Mouse (Mus musculus) intestine, embryonic 16.5 days (tissue): ENCODE results near the gene Olfr601. TPM values are rescaled to one million over a fixed set of nuclear protein-coding genes. Genes with fewer than 3 reads are reported as not detected.

Experiments used
- polyA plus RNA-seq: library from polyadenylated mRNA; unstranded; fragments of >200 nt; fragmentation: Nextera tagmentation; extraction: Ambion mirVana; gene quantifications from 2 replicates; pipeline ENCODE4 v1.2.1, GENCODE M21; 2015

Olfr601 gene
- polyA plus RNA-seq, 1 experiment from 2014 or later: not detected

Other genes starting within 250 kb of the Olfr601 start
- gene Olfr586, start 237.0 kb downstream of the Olfr601 start, polyA plus RNA-seq: not detected in 2 replicates
- not detected in 2 replicates for gene Olfr588-ps1, start 221.8 kb downstream of the Olfr601 start, polyA plus RNA-seq
- gene Olfr589, start 206.3 kb downstream of the Olfr601 start, polyA plus RNA-seq: not detected in 2 replicates
- gene Olfr591, start 184.3 kb downstream of the Olfr601 start, polyA plus RNA-seq: not detected in 2 replicates
- gene Olfr592, start 177.9 kb downstream of the Olfr601 start, polyA plus RNA-seq: not detected in 2 replicates
- not detected in 2 replicates for gene Olfr593, start 150.8 kb downstream of the Olfr601 start, polyA plus RNA-seq
- not detected in 2 replicates for gene Olfr594, start 145.7 kb downstream of the Olfr601 start, polyA plus RNA-seq
- gene Usp17ld, start 110.2 kb downstream of the Olfr601 start, polyA plus RNA-seq: not detected in 2 replicates
- not detected in 2 replicates for gene Olfr596, start 57.0 kb downstream of the Olfr601 start, polyA plus RNA-seq
- not detected in 2 replicates for gene Olfr597, start 46.3 kb downstream of the Olfr601 start, polyA plus RNA-seq
- gene Olfr598, start 39.1 kb downstream of the Olfr601 start, polyA plus RNA-seq: not detected in 2 replicates
- gene Olfr599, start 26.7 kb downstream of the Olfr601 start, polyA plus RNA-seq: not detected in 2 replicates
- gene Olfr600, start 13.0 kb downstream of the Olfr601 start, polyA plus RNA-seq: not detected in 2 replicates
- gene Olfr603, start 23.5 kb upstream of the Olfr601 start, polyA plus RNA-seq: not detected in 2 replicates
- not detected in 2 replicates for gene Usp17lc, start 52.4 kb upstream of the Olfr601 start, polyA plus RNA-seq
- gene Olfr605, start 82.8 kb upstream of the Olfr601 start, polyA plus RNA-seq: not detected in 2 replicates
- not detected in 2 replicates for gene Olfr606, start 86.4 kb upstream of the Olfr601 start, polyA plus RNA-seq
- gene Olfr607, start 101.5 kb upstream of the Olfr601 start, polyA plus RNA-seq: not detected in 2 replicates
- not detected in 2 replicates for gene Olfr608, start 107.2 kb upstream of the Olfr601 start, polyA plus RNA-seq
- not detected in 2 replicates for gene Olfr609, start 135.4 kb upstream of the Olfr601 start, polyA plus RNA-seq
- gene Olfr610, start 149.5 kb upstream of the Olfr601 start, polyA plus RNA-seq: not detected in 2 replicates
- not detected in 2 replicates for gene Olfr611, start 158.2 kb upstream of the Olfr601 start, polyA plus RNA-seq
- gene Olfr612, start 180.1 kb upstream of the Olfr601 start, polyA plus RNA-seq: not detected in 2 replicates
- gene Olfr613, start 185.4 kb upstream of the Olfr601 start, polyA plus RNA-seq: not detected in 2 replicates
- gene Olfr615, start 193.4 kb upstream of the Olfr601 start, polyA plus RNA-seq: not detected in 2 replicates
- not detected in 2 replicates for gene Olfr616, start 206.5 kb upstream of the Olfr601 start, polyA plus RNA-seq
- not detected in 2 replicates for gene Olfr617, start 210.4 kb upstream of the Olfr601 start, polyA plus RNA-seq
- not detected in 2 replicates for gene Olfr618, start 227.4 kb upstream of the Olfr601 start, polyA plus RNA-seq
- not detected in 2 replicates for gene Olfr619, start 237.9 kb upstream of the Olfr601 start, polyA plus RNA-seq
- not detected in 2 replicates for gene Olfr620, start 249.9 kb upstream of the Olfr601 start, polyA plus RNA-seq